Mouse (Mus musculus) liver, embryonic 15.5 days (tissue): ENCODE measurements around the gene Gm9732. TPM values are rescaled to one million over a fixed set of nuclear protein-coding genes. Genes with fewer than 3 reads are reported as not detected.
"Not testable (repeated sequence)": the region's sequence is repeated elsewhere in the genome, so short reads cannot be mapped to it uniquely, and the experiment has no call there.

ENCODE experiments used
- ATAC-seq: fragments of 200-750 bp; cut with Nextera tagmentation; 2 replicates; pipeline ENCODE4 v1.8.0; 2017; ENCODE audit warnings: moderate number of reproducible peaks, mild to moderate bottlenecking, moderate library complexity; ENCODE audit not compliant: insufficient read depth
- H3K27ac ChIP-seq: fragments of 300-500 bp; sonication (generic); replicated peaks from 2 replicates; pipeline ENCODE4 v1.5.1; 2015; ENCODE audit warnings: mild to moderate bottlenecking, inconsistent platforms
- H3K27me3 ChIP-seq: fragments of 300-500 bp; sonication (generic); 2 replicates; pipeline ENCODE4 v1.6.1; 2015; ENCODE audit warnings: mild to moderate bottlenecking, inconsistent platforms
- H3K36me3 ChIP-seq: fragments of 300-500 bp; sonication (generic); replicated peaks from 2 replicates; pipeline ENCODE4 v1.6.1; 2015; ENCODE audit warnings: moderate library complexity, mild to moderate bottlenecking, inconsistent platforms
- H3K4me1 ChIP-seq: fragments of 300-500 bp; sonication (generic); replicated peaks from 2 replicates; pipeline ENCODE4 v1.6.1; 2015; ENCODE audit warnings: inconsistent platforms
- H3K4me2 ChIP-seq: fragments of 300-500 bp; sonication (generic); 2 replicates; pipeline ENCODE4 v1.6.1; 2015; ENCODE audit warnings: moderate library complexity, mild to moderate bottlenecking, inconsistent platforms
- H3K4me3 ChIP-seq: fragments of 300-500 bp; sonication (generic); replicated peaks from 2 replicates; pipeline ENCODE4 v1.5.1; 2015; ENCODE audit warnings: mild to moderate bottlenecking, inconsistent platforms
- H3K9ac ChIP-seq: fragments of 300-500 bp; sonication (generic); 2 replicates; pipeline ENCODE4 v1.6.1; 2015; ENCODE audit warnings: moderate library complexity, mild to moderate bottlenecking, inconsistent platforms
- H3K9me3 ChIP-seq: fragments of 300-500 bp; sonication (generic); replicated peaks from 2 replicates; pipeline ENCODE4 v1.6.1; 2016; ENCODE audit warnings: inconsistent platforms
- WGBS: fragments of 180-500 bp; shearing (Covaris S2); methylation state at CpG from one replicate; pipeline ENCODE4 v1.1.7; 2015; ENCODE audit warnings: mixed read lengths; ENCODE audit not compliant: insufficient replicate concordance; 5-methylcytosine and 5-hydroxymethylcytosine counted together
- polyA plus RNA-seq: library from polyadenylated mRNA; unstranded; fragments of >200 nt; fragmentation: Nextera tagmentation; extraction: Ambion mirVana; gene quantifications from 2 replicates; pipeline ENCODE4 v1.2.1, GENCODE M21; 2015

Gene Gm9732
- polyA plus RNA-seq, result not detected in 2 replicates

GRCm38 (mm10) chr14:43274986-43275511 is at the start of gene Gm9732:
Gm9732 (plus strand) TSS chr14:43275036.
- not testable (repeated sequence) for H3K4me2 ChIP-seq, H3K27me3 ChIP-seq, H3K36me3 ChIP-seq, ATAC-seq, H3K9me3 ChIP-seq, H3K9ac ChIP-seq, H3K4me1 ChIP-seq, H3K27ac ChIP-seq, H3K4me3 ChIP-seq
- WGBS, result 57% methylated on average over 8 of the region's 8 CpGs

DNA sequence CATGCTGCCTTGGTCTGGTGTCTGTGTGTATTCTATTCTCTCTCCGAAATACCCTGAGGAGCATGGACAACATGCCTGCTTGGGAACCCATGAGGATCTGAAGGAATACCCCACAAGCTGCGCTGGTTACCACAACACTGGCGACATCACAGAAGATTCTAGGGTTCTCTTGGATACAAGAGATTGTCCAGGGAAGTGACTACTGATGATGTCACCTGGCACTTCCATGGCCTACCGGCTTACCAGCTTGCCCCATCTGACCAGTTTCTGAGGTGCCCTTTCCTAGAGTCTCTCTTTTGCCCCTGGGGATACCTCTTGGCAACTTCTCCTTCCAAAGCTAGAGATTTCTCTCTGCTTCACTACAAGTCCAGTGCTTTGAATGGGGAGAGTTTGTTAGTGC is 39.6 kb upstream of the Gm9732 start, which contains the start of gene Gm8122:
Gene Gm8122, minus strand, starts transcription at position 101 of the 400 bp plus-strand sequence.
- not testable (repeated sequence) for H3K4me3 ChIP-seq, H3K27me3 ChIP-seq, H3K4me1 ChIP-seq, H3K9me3 ChIP-seq, H3K9ac ChIP-seq, H3K36me3 ChIP-seq, H3K4me2 ChIP-seq, ATAC-seq, H3K27ac ChIP-seq
- 71% methylated on average over 4 of the region's 4 CpGs for WGBS

- H3K4me3 ChIP-seq, H3K27ac ChIP-seq, H3K9me3 ChIP-seq, H3K36me3 ChIP-seq, H3K9ac ChIP-seq, H3K4me2 ChIP-seq, ATAC-seq, H3K4me1 ChIP-seq, H3K27me3 ChIP-seq: not testable (repeated sequence)
Measured at GRCm38 (mm10) chr14:43237769-43238168, 37.1 kb upstream of the Gm9732 start.

DNA sequence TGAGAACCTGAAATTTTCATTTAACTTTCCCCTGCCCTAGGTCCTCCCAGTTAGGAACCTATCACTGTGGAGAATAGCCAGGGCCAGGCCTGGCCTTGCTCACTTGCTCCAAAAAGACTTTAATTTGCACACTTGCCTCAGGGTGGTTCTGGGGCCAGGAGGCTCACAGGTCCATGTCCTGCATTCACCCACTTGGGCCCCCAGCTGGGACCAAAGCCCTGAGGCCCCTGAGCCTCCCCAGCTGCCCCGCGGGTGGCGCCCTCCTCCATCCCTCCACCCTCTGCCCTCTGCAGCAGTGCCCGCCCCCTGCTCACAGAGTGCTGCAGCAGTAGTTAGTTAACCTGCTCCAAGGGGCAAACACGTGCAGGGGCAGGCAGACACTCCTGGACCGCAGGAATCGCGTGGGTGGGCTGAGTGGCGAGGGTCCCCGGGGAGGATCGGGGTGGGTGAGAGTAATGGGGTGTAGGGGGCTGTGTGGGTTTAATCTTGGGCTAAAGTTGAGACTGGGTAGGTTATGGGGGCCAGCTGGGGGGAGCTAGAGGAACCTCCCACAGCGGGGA is 25.1 kb upstream of the Gm9732 start:
- 29% methylated on average over 11 of the region's 12 CpGs for WGBS
- H3K36me3 ChIP-seq, H3K27me3 ChIP-seq, H3K9me3 ChIP-seq, H3K4me3 ChIP-seq, H3K27ac ChIP-seq, H3K9ac ChIP-seq, H3K4me1 ChIP-seq, ATAC-seq, H3K4me2 ChIP-seq: not testable (repeated sequence)

DNA sequence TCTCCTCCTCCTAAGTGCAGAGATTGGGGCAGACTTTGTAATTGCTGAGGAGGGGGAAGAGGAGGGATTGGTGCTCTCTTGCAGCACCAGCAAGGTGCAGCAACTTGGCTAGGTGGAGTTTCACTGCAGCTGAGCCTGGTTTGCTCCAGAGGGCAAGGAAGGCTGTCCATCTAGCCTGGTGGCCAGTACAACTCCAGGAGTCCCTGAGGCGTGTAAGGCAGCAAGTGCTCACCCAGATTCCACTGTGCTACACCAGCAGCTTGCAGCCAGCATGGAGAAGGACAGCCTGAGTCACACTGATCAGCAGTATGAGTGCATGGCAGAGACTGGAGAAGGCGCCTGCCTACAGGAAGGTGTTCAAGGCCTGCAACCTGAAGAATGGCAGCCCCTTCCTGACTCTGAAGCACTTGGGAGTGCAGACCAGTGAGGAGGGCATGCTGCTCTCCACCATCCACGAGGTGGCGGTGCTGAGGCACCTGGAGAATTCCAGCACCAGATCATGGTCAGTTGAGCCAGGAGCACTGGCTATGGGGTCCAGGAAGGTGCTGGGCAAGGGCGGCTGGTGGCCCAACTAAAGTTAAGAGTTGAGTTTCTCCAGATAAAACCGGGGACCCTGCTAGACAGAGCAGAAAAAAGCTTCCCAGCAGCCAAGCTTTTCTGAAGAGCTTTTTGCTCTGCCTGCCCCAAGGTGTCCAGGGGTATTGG is 24.1 kb upstream of the Gm9732 start:
- WGBS, result 12% methylated on average over 5 of the region's 6 CpGs
- H3K9me3 ChIP-seq, H3K36me3 ChIP-seq, H3K9ac ChIP-seq, H3K27ac ChIP-seq, H3K27me3 ChIP-seq, H3K4me1 ChIP-seq, ATAC-seq, H3K4me2 ChIP-seq, H3K4me3 ChIP-seq: not testable (repeated sequence)

DNA sequence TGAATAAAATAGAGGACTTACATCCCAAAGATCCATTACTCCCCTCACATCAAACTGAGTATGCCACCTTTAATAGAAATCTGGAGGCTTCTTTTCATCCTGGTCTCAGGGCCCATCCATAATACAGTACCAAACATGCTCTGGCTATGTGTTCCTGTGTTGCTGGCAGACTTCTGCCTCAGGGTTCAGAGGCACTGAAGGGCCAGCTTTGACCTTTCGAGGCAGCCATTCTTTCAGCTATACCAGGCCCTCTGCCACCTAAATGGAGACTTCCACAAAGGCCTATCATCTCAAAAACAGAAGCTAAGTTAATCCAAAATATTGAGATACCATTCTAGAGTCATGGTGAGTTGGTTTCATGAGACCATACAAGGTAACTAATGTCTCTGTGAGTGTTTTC is 18.3 kb upstream of the Gm9732 start:
- not testable (repeated sequence) for H3K27me3 ChIP-seq, H3K9ac ChIP-seq, H3K36me3 ChIP-seq, H3K4me3 ChIP-seq, H3K4me1 ChIP-seq, H3K4me2 ChIP-seq, ATAC-seq, H3K9me3 ChIP-seq, H3K27ac ChIP-seq
- WGBS, result 44% methylated on average over 1 of the region's 1 CpGs

- not testable (repeated sequence) for H3K27me3 ChIP-seq, H3K4me3 ChIP-seq, H3K36me3 ChIP-seq, ATAC-seq, H3K4me2 ChIP-seq, H3K27ac ChIP-seq, H3K4me1 ChIP-seq, H3K9ac ChIP-seq, H3K9me3 ChIP-seq
- 74% methylated on average over 3 of the region's 4 CpGs for WGBS
Measured at GRCm38 (mm10) chr14:43258349-43258748, 16.5 kb upstream of the Gm9732 start, which contains the start of gene Gm8126. Gm8126 (plus strand) TSS chr14:43258649.

DNA sequence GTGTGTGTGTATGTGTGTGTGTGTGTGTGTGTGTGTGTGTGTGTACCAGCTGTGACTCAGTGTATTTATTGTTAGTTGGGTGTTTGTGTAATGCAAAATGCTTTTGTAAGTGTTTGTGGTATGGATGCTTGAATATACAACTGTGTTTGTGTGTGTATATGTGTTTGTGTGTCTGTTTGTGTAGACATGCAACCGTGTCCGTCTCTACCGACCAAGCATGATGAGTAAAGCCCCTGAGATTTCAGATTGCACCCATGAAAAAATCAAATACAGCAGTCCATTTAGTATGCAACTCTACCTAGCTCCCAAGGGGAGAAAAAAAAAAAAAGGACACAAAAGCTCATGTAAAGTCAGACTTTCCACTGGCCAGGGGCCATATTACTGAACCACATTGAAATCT is 11.4 kb upstream of the Gm9732 start:
- H3K9ac ChIP-seq, H3K4me1 ChIP-seq, H3K4me3 ChIP-seq, H3K4me2 ChIP-seq, H3K36me3 ChIP-seq, ATAC-seq, H3K27ac ChIP-seq, H3K27me3 ChIP-seq, H3K9me3 ChIP-seq: not testable (repeated sequence)
- 55% methylated on average over 3 of the region's 3 CpGs for WGBS

DNA sequence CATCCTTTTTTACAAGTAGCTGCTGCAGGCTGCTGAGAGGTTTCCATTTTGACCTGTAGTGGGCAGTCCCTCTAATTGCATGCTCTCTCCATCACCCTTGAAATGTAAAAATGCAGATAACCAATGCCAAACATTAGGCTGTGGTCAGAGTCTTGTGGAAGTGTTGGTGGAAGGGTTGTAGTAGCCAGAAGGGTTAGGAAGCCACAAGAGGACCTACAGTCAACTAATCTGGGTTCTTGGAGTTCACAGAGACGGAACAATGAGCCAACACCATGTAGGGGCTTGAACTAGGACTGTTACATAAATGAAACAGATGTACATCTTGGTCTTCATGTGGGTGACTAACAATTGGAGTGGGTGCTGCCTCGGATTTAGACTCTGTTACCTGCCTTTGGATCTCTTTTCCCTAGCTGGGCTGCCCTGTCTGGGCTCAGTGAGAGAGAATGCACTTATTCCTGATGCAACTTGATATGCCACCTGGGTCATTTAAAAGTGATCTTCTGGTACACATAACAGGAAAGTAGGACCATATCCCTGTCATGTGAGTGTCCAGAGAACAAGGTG is 6.2 kb upstream of the Gm9732 start:
- H3K9ac ChIP-seq, H3K27ac ChIP-seq, ATAC-seq, H3K4me1 ChIP-seq, H3K9me3 ChIP-seq, H3K4me2 ChIP-seq, H3K4me3 ChIP-seq, H3K27me3 ChIP-seq, H3K36me3 ChIP-seq: not testable (repeated sequence)
- 17% methylated on average over 2 of the region's 2 CpGs for WGBS

- WGBS, result 63% methylated on average over 3 of the region's 3 CpGs
- not testable (repeated sequence) for H3K36me3 ChIP-seq, H3K27me3 ChIP-seq, H3K9me3 ChIP-seq, H3K4me2 ChIP-seq, H3K9ac ChIP-seq, H3K27ac ChIP-seq, ATAC-seq, H3K4me1 ChIP-seq, H3K4me3 ChIP-seq
Measured at GRCm38 (mm10) chr14:43269211-43269610, 5.6 kb upstream of the Gm9732 start.

- H3K36me3 ChIP-seq, H3K27me3 ChIP-seq, H3K9ac ChIP-seq, H3K4me1 ChIP-seq, H3K9me3 ChIP-seq, H3K4me3 ChIP-seq, ATAC-seq, H3K27ac ChIP-seq, H3K4me2 ChIP-seq: not testable (repeated sequence)
- 57% methylated on average over 1 of the region's 1 CpGs for WGBS
Measured at GRCm38 (mm10) chr14:43273161-43273560, 1.7 kb upstream of the Gm9732 start.
